ENCODE assay signal across 22 mouse cellular contexts in the genomic region with DNA sequence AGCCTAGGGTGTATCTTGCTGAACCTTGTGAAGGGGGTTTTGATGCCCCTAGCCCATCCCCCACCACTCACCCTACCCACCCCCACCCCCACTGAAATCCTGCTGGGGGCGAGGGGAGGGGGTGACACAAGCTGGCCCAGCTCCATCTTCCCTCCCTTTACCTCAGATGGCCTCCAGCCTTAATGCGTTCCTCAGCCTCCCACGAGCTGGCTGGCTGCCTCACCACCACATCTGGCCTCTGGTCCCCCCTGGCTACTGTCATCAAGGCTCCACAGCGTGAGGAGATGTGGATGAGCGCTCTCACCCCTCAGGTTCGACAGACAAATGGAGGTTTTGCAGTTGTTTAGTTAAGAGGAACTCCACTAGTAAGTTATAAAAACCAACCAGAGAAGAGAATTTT. TPM values are rescaled to one million over a fixed set of nuclear protein-coding genes. Genes with fewer than 3 reads are reported as not detected.
DNase-seq lines count a peak whose midpoint lies in the region; ATAC-seq lines count a peak whose summit lies in the region.
"Had no signal": no experiment of that assay in that cellular context is flagged by ENCODE, and none has a peak within 500 bp of the region (broad histone marks: within the 10 kb centered on the region; RNA-seq: fewer than 3 reads in every experiment).

No protein-coding gene starts in this region.

- H3K27ac ChIP-seq in liver, embryonic 11.5 days (ENCODE audit: low read depth, low read length): no peak overlapping the region
- no peak overlapping the region for H3K27ac ChIP-seq in embryonic facial prominence, embryonic 14.5 days (replicated peaks; ENCODE audit: low read depth, low read length)
- H3K27ac ChIP-seq in stomach, embryonic 15.5 days: no peak overlapping the region
- H3K27ac ChIP-seq: forebrain, embryonic 12.5 days; liver, embryonic 15.5 days had no signal

- no peaks in the 10 kb centered on the region for H3K36me3 ChIP-seq in liver, embryonic 11.5 days (ENCODE audit: control insufficient read depth, insufficient read depth, low read length)
- H3K36me3 ChIP-seq in embryonic facial prominence, embryonic 14.5 days (ENCODE audit: control insufficient read depth, insufficient read depth, low read length): no peaks in the 10 kb centered on the region
- H3K36me3 ChIP-seq in stomach, embryonic 15.5 days: no peaks in the 10 kb centered on the region
- H3K36me3 ChIP-seq: forebrain, embryonic 12.5 days; liver, embryonic 15.5 days had no signal

- ATAC-seq in liver, embryonic 11.5 days (replicated peaks; ENCODE audit: low FRiP score): no peak
- no peak for ATAC-seq in embryonic facial prominence, embryonic 14.5 days (ENCODE audit: low read depth)
- ATAC-seq in stomach, embryonic 15.5 days (ENCODE audit: insufficient read depth, low FRiP score, low read depth): no peak
- ATAC-seq: intestine, embryonic 16.5 days had no signal

- H3K9me3 ChIP-seq in liver, embryonic 11.5 days (ENCODE audit: control insufficient read depth, low read length): no peaks in the 10 kb centered on the region
- no peaks in the 10 kb centered on the region for H3K9me3 ChIP-seq in embryonic facial prominence, embryonic 14.5 days (ENCODE audit: control insufficient read depth, low read length)
- no peaks in the 10 kb centered on the region for H3K9me3 ChIP-seq in stomach, embryonic 15.5 days
- H3K9me3 ChIP-seq: forebrain, embryonic 12.5 days; liver, embryonic 15.5 days had no signal

- peak; percentile 24 for DNase-seq in gastrocnemius, postnatal 10 days
- no peak for DNase-seq in gastrocnemius, adult 18-20 months (ENCODE audit: low spot score)
- DNase-seq in liver, embryonic 11.5 days (ENCODE audit: low spot score): no peak
- DNase-seq in liver: no peak
- peak; percentile 36 for DNase-seq in embryonic facial prominence, embryonic 14.5 days (ENCODE audit: low spot score)
- DNase-seq in layer of hippocampus, adult 9-10 months (ENCODE audit: low spot score): no peak
- DNase-seq: adrenal gland, postnatal 36 days; cerebellum, adult 8-10 months; gastrocnemius, postnatal 25 days; kidney, postnatal 4 days; lung, postnatal 14 days; spleen, adult 18-20 months; thymus, adult 18-20 months; thymus, postnatal 4 days had no signal

- H3K4me2 ChIP-seq in liver, embryonic 11.5 days: peak overlapping the region; percentile 23; the same call in 1 of the 2 replicates
- H3K4me2 ChIP-seq in embryonic facial prominence, embryonic 14.5 days (ENCODE audit: low read depth, low read length): peak overlapping the region; percentile 28
- peak overlapping the region; percentile 16; the same call in 1 of the 2 replicates for H3K4me2 ChIP-seq in stomach, embryonic 15.5 days
- H3K4me2 ChIP-seq: forebrain, embryonic 12.5 days; heart, embryonic 11.5 days had no signal

- 38% methylated on average over 6 of the region's 6 CpGs for WGBS in liver, embryonic 11.5 days
- WGBS in embryonic facial prominence, embryonic 14.5 days: 17% methylated on average over 6 of the region's 6 CpGs
- 34% methylated on average over 6 of the region's 6 CpGs for WGBS in stomach, embryonic 15.5 days

- H3K4me3 ChIP-seq in liver, embryonic 11.5 days (ENCODE audit: low read depth, low read length): no peak overlapping the region
- H3K4me3 ChIP-seq in embryonic facial prominence, embryonic 14.5 days (ENCODE audit: low read depth, low read length): no peak overlapping the region
- no peak overlapping the region for H3K4me3 ChIP-seq in stomach, embryonic 15.5 days (replicated peaks)
- H3K4me3 ChIP-seq: forebrain, embryonic 12.5 days; liver, embryonic 15.5 days; myocyte had no signal

- peaks cover 3% of the 10 kb centered on the region; the same call in 1 of the 2 replicates for H3K27me3 ChIP-seq in liver, embryonic 11.5 days (replicated peaks; ENCODE audit: control insufficient read depth, insufficient read depth, low read length)
- no peaks in the 10 kb centered on the region for H3K27me3 ChIP-seq in embryonic facial prominence, embryonic 14.5 days (replicated peaks; ENCODE audit: control insufficient read depth, insufficient read depth, low read length)
- no peaks in the 10 kb centered on the region for H3K27me3 ChIP-seq in stomach, embryonic 15.5 days (replicated peaks)
- H3K27me3 ChIP-seq: forebrain, embryonic 12.5 days; liver, embryonic 15.5 days had no signal

- no peak overlapping the region for H3K9ac ChIP-seq in liver, embryonic 11.5 days (ENCODE audit: low read depth, low read length)
- no peak overlapping the region for H3K9ac ChIP-seq in embryonic facial prominence, embryonic 14.5 days (ENCODE audit: low read depth, low read length)
- H3K9ac ChIP-seq in stomach, embryonic 15.5 days: no peak overlapping the region
- H3K9ac ChIP-seq: forebrain, embryonic 12.5 days; liver, embryonic 15.5 days had no signal

- H3K4me1 ChIP-seq in liver, embryonic 11.5 days (replicated peaks; ENCODE audit: control insufficient read depth, insufficient read depth, low read length): peaks cover 2% of the 10 kb centered on the region
- peaks cover 14% of the 10 kb centered on the region; the same call in 1 of the 2 replicates for H3K4me1 ChIP-seq in embryonic facial prominence, embryonic 14.5 days (ENCODE audit: control insufficient read depth, insufficient read depth, low read length)
- H3K4me1 ChIP-seq in stomach, embryonic 15.5 days: peaks cover 10% of the 10 kb centered on the region; the same call in 1 of the 2 replicates
- H3K4me1 ChIP-seq: liver, embryonic 15.5 days had no signal

RNA-seq across cellular contexts. Expression of a gene that starts 30.3 kb away (rescaled TPM):
- under 1 TPM; 0.26 to 0.29 TPM for total RNA-seq in gastrocnemius, postnatal 10 days (2021)
- under 1 TPM in 1 of 2 experiments, not detected in 1; 0.45 TPM for total RNA-seq in gastrocnemius, adult 18-20 months (2021)
- polyA plus RNA-seq in liver, embryonic 11.5 days (2014; fragmentation: Nextera tagmentation; extraction: Ambion mirVana): 0.06 and 0.10 TPM in 2 replicates
- polyA plus RNA-seq in embryonic facial prominence, embryonic 14.5 days (2014; fragmentation: Nextera tagmentation; extraction: Ambion mirVana): 7.6 and 8.6 TPM in 2 replicates
- polyA plus RNA-seq in stomach, embryonic 15.5 days (2015; fragmentation: Nextera tagmentation; extraction: Ambion mirVana): 3.8 and 4.0 TPM in 2 replicates
- total RNA-seq: CH12.LX, MEL had no signal
- polyA plus RNA-seq: myocyte had no signal

RNA-seq across cellular contexts. Expression of a gene that starts 56.7 kb away (rescaled TPM):
- 10 to 100 TPM; 12.3 to 13.7 TPM for total RNA-seq in gastrocnemius, postnatal 10 days (2021)
- 10 to 100 TPM; 12.1 to 12.3 TPM for total RNA-seq in gastrocnemius, adult 18-20 months (2021)
- 20.8 and 25.3 TPM in 2 replicates for polyA plus RNA-seq in liver, embryonic 11.5 days (2014; fragmentation: Nextera tagmentation; extraction: Ambion mirVana)
- 19.5 and 23.0 TPM in 2 replicates for polyA plus RNA-seq in embryonic facial prominence, embryonic 14.5 days (2014; fragmentation: Nextera tagmentation; extraction: Ambion mirVana)
- 20.7 and 21.7 TPM in 2 replicates for polyA plus RNA-seq in stomach, embryonic 15.5 days (2015; fragmentation: Nextera tagmentation; extraction: Ambion mirVana)

Comparison
In these comparisons a context has a peak if more than half of its experiments do, and no peak if none do; other contexts are left out.
1. DNase-seq: peak in gastrocnemius, postnatal 10 days (single experiment) and embryonic facial prominence, embryonic 14.5 days (single experiment); none in gastrocnemius, adult 18-20 months (single experiment), liver, embryonic 11.5 days (single experiment), liver (single experiment) and layer of hippocampus, adult 9-10 months (single experiment).
2. Peak in every context shown above with its lines, with median percentiles within 50 percentile points of each other: H3K4me2 ChIP-seq.